Mouse (Mus musculus): ENCODE results near the gene Lrrd1.
"Not testable (repeated sequence)": the region's sequence is repeated elsewhere in the genome, so short reads cannot be mapped to it uniquely, and the experiment has no call there.

The Lrrd1 gene

DNA sequence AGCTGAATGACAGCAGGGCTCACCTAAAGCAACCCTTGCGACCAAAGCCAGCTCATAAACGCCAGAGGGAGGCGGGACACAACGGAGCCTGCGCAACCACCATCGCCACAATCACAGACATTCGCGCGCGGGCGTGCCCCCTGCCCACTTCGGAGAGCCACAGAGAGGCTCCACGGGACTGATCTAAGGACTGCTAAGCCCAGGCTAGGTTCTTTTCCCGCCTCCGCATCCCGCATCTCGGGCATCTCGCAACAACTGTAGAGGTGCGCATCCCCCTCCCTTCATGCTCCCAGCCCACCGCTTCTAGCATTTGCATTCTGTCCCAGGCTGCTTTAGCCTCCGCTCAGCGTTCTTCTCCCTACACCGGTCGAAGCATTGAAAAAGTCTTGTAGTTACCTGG lies at the start of gene Lrrd1:
Gene Lrrd1, plus strand, starts transcription at position 148 of the 400 bp plus-strand sequence.
- no peak for DNase-seq (ENCODE audit: low read depth)

DNA sequence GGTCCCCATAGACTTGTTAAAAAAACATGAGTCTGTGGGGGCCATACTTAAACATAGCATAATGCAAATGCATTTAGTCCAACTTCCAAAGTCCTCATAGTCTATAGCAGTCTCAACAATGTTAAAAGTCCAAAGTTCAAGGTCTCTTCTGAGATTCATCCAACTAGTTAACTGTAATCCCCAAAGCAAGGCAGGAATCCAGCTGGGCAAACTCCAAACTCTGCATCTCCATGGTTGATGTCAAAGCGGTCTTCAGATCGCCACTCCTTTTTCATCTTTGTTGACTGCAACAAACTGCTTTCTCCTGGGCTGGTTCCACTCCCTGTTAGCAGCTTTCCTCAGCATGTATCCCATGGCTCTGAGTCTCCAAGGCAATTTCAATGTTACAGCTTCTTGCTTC lies 47.9 kb upstream of the Lrrd1 start:
- DNase-seq (ENCODE audit: low read depth) = not testable (repeated sequence)

DNA sequence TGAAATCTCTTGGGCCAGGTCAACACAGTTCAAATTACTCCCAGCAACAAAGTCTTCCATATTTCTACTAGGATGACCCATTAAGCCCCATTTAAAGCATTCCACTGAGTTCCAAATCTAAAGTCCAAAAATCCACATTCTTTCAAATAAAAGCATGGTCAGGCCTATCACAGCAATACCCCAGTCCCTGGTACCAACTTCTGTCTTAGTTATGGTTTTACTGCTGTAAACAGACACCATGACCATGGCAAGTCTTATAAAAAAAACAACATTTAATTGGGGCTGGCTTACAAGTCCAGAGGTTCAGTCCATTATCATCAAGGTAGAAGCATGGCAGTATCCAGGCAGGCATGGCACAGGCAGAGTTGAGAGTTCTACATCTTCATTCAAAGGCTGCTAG lies 46.3 kb upstream of the Lrrd1 start:
- DNase-seq (ENCODE audit: low read depth) = not testable (repeated sequence)

DNA sequence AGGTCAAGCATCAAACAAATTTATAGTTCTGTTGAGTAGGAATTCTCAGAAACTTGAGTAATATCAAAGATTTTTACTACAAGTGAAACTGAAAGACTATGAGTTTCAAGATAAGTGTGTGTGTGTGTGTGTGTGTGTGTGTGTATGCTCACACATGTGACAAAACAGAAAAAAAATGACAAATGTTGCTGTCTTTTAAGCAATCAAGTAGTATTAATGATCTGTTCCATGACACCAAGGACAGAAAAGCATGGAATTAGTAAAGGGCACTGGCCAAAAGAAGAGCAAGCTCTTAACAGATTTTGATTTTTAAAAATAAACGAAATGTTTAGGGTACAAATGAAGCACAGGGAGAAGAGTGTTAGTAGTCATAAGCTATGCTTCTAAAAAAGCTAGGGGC lies 44.9 kb upstream of the Lrrd1 start:
- DNase-seq (ENCODE audit: low read depth) = no peak

DNA sequence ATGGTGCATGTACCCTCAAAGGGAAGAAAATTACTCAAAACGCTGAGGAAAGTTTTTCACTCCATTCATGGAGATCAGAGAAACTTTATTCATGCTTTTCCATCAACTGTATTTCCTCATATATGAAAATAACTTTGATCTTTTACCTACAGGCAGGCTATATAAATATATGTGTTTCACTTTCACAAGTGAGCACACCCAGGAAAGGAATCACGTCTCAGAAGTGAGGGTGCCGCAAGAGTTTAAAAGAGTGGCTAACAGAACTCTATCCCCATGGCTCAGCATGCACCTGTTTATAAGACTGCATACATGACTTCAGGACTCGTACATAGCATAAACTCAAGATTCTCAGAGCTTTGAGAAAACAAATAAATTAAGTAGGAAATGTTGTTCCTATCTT lies 44.1 kb upstream of the Lrrd1 start:
- no peak for DNase-seq (ENCODE audit: low read depth)

DNA sequence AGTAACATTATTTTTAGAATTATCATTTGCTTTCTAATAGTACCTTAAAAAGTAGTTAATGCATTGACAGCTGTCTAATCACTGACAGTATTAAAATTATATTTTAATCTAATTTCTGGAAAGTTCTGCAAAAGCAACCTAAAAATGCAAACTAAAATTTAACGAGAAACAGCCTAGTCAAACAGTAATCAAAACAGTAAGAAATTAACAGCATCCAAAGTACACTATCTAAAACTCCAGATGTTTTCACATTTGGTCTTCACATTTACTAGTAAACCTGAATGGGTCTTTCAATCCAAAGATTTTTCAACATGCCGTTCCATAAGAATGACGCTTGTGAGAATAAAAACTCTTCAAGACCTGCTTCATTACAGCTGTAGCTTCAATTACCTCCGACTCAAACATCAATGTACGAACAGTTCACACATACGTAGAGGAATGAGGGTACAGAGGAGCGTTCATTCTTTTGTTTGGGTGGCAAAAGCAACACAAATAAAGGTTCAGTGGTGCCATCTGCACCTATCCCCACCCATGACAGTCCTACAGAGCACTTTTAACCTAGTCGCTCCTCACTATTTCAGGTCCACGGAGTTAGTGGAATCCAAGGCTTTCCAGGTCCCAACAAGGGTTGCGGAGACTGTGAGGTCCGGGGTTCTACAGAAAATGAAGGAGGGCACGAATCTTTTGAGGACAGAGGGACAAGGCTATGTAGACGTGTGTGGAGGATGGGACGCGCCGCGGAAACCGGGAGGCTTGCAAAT lies 43.1 kb upstream of the Lrrd1 start:
- DNase-seq (ENCODE audit: low read depth) = peak; percentile 60

DNA sequence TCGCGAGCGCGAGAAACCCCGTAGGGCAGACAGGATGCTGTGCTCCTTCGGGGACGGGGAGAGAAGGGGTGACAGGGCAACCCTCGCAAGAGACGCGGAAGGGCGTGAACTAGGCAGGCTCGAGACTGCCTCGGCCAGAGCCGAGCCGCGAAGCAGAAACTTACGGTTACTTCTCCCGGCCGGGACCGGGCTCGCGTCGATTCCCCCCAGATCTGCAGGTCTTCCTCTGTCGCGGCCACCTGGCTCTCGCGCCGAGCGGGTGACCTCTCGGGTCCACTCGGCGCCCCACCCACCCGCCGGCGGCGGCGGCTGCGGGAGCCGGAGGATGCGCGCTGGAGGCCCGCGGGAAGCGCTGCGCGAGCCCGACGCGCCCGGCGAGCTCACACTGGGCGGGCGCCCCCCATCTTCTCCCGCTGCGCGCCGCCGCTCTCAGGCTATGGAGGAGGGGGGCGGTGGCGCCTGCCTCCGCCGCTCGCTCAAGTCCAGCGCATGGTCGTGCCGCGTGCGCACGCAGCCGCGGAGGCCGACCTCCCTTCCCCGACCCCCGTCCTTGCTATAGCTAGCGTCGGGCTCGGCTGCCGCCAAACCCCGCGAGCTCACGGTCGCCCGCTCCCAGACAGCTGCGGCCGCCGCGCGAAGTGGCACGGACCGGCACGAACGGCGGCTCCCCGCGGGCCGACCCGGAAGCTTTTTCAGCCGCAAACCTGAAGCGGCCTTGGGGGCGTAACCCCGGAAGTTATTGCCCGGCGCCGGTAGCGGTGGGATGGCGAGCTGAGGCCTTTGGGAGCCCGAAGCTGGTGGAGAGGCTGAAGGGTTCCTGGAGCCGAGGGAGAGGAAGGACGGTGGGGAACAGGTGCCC lies 42.3 kb upstream of the Lrrd1 start, which contains the start of the genes Ankib1 and Krit1:
Gene Ankib1, minus strand, starts transcription at position 493 of the 859 bp plus-strand sequence.
Gene Krit1, plus strand, starts transcription at position 752 of the 859 bp plus-strand sequence.
- peak; percentile 87 for DNase-seq (ENCODE audit: low read depth)

DNA sequence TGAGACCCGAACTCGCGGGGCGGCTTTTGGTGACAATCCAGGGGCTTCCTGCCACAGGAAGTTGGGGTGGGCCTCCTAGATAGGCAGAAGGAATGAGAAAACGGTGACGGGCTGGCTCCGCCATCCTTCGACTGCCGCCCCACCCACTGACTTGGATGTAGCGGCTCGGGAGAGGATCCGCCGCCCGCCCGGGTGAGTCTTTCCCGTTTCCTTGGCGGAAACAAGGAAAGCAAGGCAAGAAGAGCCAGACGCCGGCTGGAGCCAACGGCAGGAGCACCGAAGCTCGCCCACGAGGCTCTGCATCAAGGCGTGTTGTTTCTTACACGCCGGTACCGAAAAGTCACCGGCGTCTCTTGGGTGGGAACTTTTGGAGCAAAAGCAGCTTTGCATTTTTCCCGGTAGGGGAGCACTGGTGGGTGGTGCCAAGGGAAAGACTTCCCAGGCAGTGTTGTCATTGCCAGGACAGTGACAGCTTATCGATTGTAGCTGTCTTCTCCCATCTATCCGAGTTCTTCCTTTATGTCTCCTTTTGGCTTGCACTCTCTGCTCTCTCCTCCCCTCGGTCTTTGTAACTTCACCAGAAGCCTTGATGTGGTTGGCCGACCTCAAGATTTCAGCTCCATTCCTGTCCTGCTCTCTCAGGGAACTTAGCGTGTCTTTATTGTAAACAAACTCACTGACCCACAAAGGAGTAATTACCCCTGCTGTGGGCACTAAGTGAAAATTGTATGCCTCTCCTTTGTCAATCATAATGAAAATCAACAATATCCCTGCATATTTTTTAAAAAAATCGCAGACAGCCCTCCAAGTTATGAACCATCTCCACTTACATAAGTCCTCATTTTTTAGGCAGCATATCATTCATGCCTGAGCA lies 41.4 kb upstream of the Lrrd1 start:
- DNase-seq (ENCODE audit: low read depth) = peak; percentile 76

DNA sequence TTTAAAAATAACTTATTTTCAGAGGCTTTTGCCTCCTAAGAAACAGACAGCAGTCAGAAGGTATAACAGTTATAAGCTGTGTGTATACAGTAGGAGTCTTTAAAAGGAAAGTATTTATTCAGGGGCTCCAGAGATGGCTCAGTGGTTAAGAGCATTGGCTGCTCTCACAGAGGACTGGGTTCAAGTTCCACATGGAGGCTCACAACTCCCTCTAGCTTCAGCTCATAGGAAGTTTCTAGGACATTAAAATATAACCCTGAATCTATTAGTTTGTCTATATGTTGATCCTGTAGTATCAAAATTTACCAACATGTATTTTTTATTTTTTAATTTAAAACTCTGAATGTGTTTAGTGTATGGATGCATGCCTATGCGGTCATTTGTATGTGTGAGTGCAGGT lies 36.5 kb upstream of the Lrrd1 start:
- DNase-seq (ENCODE audit: low read depth) = peak; percentile 53

DNA sequence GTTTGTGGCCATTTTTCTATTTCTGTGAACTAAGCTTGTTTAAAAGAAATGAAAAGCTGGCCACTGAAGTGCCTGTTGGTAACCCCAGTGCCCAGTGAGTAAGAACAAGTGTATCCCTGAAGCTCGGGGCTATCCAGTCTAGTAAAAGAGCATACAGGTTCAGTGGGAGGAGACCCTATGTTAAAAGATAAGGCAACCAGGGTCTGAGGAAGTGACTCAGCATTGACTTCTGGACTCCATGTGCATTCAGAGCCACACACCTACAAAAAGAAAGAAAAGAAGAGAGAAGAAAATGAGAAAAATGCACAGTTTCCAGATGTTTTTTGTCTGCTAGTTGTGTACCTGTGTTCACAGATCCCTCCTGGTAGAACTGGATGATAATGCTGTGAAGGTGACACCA lies 10.9 kb upstream of the Lrrd1 start:
- DNase-seq (ENCODE audit: low read depth) = peak; percentile 38

DNA sequence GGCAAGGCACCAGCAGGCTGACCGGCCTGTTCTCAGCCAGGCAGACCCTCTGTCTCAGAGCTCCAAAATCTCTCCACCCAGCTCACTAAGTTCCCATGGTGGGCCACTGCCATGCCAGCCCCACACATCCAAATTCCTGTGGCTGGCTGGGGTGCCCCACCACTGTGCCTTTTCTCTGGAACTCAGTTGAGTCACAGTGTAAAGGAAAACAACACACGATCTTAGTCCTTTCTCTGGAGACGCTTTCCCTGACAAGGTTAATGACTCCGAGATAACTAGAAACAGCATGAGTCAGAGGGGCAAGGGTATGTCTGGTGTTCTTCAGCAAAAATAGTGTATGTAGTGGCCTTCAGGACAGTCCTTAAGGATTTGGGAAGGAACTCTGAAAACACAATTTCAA lies 25.2 kb downstream of the Lrrd1 start:
- no peak for DNase-seq (ENCODE audit: low read depth)

DNA sequence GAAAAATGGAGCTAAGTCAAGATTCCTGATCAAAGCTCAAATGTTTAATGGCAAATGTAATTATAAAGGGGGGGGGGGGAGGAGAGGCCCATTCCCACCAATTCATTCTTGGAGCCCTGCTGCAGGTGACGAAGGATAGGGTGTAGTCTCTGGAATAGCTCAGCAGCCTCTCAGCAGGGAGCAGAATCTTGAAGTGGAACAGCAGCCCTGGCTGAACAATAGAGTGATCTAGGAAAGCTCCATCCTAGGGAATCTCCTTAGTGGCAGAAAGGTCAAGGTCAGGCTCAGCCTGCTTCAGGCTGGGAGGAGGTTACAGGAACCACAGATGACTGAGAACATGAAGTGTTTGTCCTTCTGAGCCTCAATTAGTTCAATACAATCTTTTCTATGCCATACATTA lies 27.4 kb downstream of the Lrrd1 start:
- no peak for DNase-seq (ENCODE audit: low read depth)

DNA sequence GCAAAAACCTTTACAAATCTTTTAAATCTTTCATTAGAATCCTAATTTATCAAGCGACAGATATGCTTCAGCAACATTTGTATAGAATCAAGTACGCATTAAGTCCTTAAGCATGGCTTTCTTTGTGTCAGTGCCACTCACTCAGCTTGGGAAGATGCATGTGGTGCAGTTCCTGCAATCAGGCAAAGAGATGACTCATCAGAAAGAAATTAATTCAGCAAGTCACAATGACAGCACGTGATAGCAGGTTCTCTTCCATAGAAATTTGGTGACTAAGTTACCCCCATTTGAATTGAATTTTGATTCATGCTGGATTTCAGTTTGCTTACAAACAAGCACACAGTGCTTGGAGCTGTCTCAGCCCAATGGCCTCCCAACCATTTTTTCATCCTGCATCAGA lies 28.5 kb downstream of the Lrrd1 start:
- peak; percentile 36 for DNase-seq (ENCODE audit: low read depth)

DNA sequence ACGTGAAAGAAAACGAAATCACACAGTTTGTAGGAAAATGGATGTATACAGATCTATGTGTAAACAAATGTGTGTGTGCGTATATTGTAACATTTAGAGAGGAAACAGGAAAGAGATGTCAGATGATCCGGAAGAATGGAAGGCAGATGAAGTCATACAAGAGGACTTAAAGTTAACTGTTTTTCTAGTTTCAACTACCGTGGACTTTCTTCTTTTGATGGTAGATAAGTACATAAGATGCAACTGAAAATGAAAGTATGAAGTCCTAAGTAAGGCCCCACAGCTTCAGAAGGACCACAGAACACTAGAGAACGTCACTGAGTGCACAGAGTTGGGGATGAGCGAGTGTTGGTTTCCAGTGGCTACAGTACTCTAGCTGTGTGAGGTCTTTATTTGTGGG lies 41.9 kb downstream of the Lrrd1 start:
- peak; percentile 15 for DNase-seq (ENCODE audit: low read depth)

DNA sequence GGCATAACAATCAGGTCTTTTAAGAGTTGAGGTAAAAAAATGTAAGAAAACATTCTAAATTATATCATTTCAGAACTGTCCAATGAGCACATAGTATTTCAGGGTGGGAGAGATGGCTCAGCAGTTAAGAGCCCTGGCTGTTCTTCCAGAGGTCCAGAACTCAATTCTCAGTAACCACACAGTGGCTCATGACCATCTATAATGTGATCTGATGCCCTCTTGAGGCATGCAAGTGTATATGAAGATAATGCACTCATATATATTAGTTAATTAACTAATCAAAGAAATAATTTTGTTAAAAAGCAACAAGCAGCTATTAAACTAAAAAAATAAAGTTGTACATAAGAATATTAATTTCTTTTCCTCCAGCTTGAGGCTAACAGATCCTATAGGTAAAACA lies 44.2 kb downstream of the Lrrd1 start:
- DNase-seq (ENCODE audit: low read depth) = peak; percentile 79

DNA sequence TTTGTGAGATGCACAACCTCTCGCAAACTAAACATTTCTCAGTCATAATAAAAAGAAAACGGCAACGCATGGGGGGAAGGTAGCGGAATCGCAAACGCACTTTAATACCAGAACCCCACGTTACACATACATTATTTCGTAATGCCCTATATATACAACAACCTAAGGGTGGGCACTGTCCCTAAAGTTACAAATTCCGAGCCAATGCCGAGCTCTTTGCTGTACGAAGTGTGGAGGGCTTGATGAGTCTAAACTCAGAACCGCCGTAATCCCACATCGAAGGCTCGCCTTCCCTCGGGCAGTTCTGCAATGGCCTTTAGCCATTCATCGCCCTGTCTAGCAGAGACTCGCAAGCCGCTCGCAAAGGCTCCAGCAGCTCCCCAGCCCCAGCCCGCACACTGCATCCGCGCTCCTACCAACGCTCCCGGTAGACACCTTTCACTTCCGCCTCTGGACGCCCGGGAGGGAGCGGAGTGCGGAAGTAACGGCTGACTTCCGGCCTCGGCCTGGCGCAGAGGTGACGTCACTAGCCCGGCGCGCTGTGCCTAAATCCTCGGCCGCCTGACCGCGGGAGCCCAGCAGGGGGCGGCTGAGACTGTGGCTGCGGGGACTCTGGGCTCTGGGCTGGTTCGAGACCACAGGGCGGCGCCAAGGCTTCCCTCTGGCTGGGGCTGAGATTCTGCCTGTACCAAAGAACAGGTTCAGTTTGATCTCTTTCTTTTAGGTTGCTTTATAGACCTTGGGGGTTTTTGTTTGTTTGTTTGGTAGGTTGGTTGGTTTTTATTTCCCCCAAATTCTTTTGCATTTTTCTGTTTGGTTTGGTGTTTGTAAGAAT lies 48.7 kb downstream of the Lrrd1 start, which contains the start of gene Mterf1a:
Gene Mterf1a, minus strand, starts transcription at position 475 of the 835 bp plus-strand sequence.
- DNase-seq (ENCODE audit: low read depth) = peak; percentile 71

DNA sequence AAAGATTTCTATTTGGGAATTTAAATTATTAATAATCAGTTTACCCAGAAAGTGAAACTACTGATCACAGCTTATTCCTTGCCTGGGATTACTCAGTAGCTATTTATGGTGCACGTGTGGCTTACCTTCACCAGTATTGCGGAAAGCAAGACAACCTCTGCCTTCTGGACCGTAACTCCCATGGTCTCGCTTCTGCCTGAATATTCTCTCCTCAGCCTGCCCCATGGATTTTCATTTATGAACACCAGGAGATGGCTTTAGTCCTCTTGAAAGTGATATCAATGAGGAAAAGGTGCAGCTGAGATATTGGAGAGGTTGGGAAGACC lies 49.3 kb downstream of the Lrrd1 start:
- DNase-seq (ENCODE audit: low read depth) = not testable (repeated sequence)

DNA sequence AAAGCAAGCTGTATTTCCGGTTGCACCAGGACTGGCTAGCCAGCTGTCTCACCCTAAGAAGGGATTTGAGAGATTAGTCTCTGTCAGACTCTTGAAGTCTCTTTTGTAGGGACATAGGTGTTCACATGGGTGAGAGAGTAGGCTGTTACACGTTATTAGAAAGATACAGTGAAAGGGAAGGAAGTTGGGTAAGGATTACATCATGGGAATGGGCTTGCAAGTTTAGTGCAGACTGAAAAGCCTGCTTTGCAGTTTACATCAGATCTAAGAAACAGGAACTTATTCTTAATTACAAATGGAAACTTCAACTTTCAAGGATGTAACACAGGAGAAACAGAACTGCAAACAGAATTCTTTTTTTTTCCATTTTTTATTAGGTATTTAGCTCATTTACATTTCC lies 60.5 kb downstream of the Lrrd1 start:
- peak; percentile 66 for DNase-seq (ENCODE audit: low read depth)
